Mouse (Mus musculus): Measurements from ENCODE around the gene Rcn3. TPM values are rescaled to one million over a fixed set of nuclear protein-coding genes. Genes with fewer than 3 reads are reported as not detected.
"Not testable (repeated sequence)": the region's sequence is repeated elsewhere in the genome, so short reads cannot be mapped to it uniquely, and the experiment has no call there.

The Rcn3 gene
- total and polyA plus RNA-seq, 2 experiments from 2014 or later: 39.3 to 42.9 TPM

- no peak for DNase-seq (ENCODE audit: low spot score)
- no peaks in the 10 kb centered on the region for H3K9me3 ChIP-seq (ENCODE audit: low read length)
- no peak overlapping the region for H3K4me2 ChIP-seq (ENCODE audit: low read depth, low read length)
- peaks cover 46% of the 10 kb centered on the region for H3K36me3 ChIP-seq (ENCODE audit: insufficient read depth, low read length)
- no peak for TF ChIP-seq CTCF (IDR thresholded peaks at IDR 0.05; ENCODE audit: low read depth)
- no peak overlapping the region for H3K4me3 ChIP-seq (ENCODE audit: low read length)
- H3K4me1 ChIP-seq (ENCODE audit: insufficient read depth, low read length): peaks cover 6% of the 10 kb centered on the region
- H3K27ac ChIP-seq: no peak overlapping the region
- H3K9ac ChIP-seq (replicated peaks; ENCODE audit: low read length): no peak overlapping the region
- H3K27me3 ChIP-seq (ENCODE audit: insufficient read depth, low read length): no peaks in the 10 kb centered on the region
- 92% methylated on average over 6 of the region's 6 CpGs for WGBS
- no peak for ATAC-seq
These were observed 26.3 kb upstream of the Rcn3 start for GRCm38 (mm10) chr7:45118336-45118735.

DNA sequence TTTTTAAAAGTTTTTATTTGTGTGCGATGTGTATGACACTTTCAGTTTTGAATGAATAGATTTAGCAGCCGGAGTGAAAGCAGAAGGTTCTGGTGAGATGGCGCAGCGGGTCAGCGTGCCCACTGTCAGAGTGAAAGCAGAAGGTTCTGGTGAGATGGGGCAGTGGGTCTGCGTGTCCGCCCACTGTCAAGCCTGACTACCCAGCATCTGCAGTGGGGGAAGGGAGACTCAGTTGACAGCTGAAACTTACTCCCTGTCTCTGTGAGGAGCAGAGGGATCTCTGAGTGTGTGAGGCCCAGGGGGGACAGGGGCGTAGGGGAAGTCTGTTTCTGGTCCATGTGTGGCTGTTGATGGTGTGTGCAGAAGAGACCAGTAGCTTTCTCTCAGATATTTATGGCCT, 25.5 kb upstream of the Rcn3 start:
- 81% methylated on average over 8 of the region's 8 CpGs for WGBS
- H3K9ac ChIP-seq (replicated peaks; ENCODE audit: low read length): no peak overlapping the region
- no peak for DNase-seq (ENCODE audit: low spot score)
- no peak for ATAC-seq
- H3K36me3 ChIP-seq (ENCODE audit: insufficient read depth, low read length): peaks cover 40% of the 10 kb centered on the region
- H3K4me2 ChIP-seq (ENCODE audit: low read depth, low read length): no peak overlapping the region
- H3K4me1 ChIP-seq (ENCODE audit: insufficient read depth, low read length): no peaks in the 10 kb centered on the region
- H3K4me3 ChIP-seq (ENCODE audit: low read length): no peak overlapping the region
- no peak for TF ChIP-seq CTCF (IDR thresholded peaks at IDR 0.05; ENCODE audit: low read depth)
- no peak overlapping the region for H3K27ac ChIP-seq
- no peaks in the 10 kb centered on the region for H3K9me3 ChIP-seq (ENCODE audit: low read length)
- no peaks in the 10 kb centered on the region for H3K27me3 ChIP-seq (ENCODE audit: insufficient read depth, low read length)

GRCm38 (mm10) chr7:45113476-45113875, 21.5 kb upstream of the Rcn3 start:
- H3K27ac ChIP-seq: no peak overlapping the region
- DNase-seq (ENCODE audit: low spot score): no peak
- no peaks in the 10 kb centered on the region for H3K4me1 ChIP-seq (ENCODE audit: insufficient read depth, low read length)
- H3K4me2 ChIP-seq (ENCODE audit: low read depth, low read length): no peak overlapping the region
- no peaks in the 10 kb centered on the region for H3K27me3 ChIP-seq (ENCODE audit: insufficient read depth, low read length)
- H3K9ac ChIP-seq (replicated peaks; ENCODE audit: low read length): no peak overlapping the region
- 0 out of 2 replicates have a peak, but pooled peaks cover 4% of the 10 kb centered on the region for H3K36me3 ChIP-seq (ENCODE audit: insufficient read depth, low read length)
- H3K9me3 ChIP-seq (ENCODE audit: low read length): no peaks in the 10 kb centered on the region
- no peak for ATAC-seq
- H3K4me3 ChIP-seq (ENCODE audit: low read length): no peak overlapping the region
- WGBS: 90% methylated on average over 2 of the region's 2 CpGs
- no peak for TF ChIP-seq CTCF (IDR thresholded peaks at IDR 0.05; ENCODE audit: low read depth)

- 74% methylated on average over 3 of the region's 3 CpGs for WGBS
- no peak for TF ChIP-seq CTCF (IDR thresholded peaks at IDR 0.05; ENCODE audit: low read depth)
These were observed 20.5 kb upstream of the Rcn3 start for GRCm38 (mm10) chr7:45112529-45112928.

DNA sequence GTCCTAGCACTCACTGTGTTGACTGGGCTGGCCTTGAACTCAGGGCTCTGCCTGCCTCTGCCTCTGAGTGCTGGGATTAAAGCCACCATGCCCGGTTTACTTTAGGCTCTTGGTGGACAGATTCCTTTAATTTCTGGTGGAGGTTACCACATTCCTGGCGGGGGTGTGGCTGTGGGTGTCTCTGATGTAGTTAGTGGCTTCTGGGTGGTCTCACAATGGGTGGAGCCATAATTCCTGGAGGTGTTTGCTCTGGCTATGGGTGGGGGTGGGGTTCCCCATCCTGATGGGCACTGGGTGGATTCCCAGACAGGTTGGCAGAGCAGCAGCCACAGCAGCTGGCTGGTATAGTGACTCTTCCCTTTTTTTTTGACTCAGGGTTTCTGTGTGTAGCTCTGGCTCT, 19.9 kb upstream of the Rcn3 start:
- H3K4me2 ChIP-seq (ENCODE audit: low read depth, low read length): no peak overlapping the region
- no peaks in the 10 kb centered on the region for H3K36me3 ChIP-seq (ENCODE audit: insufficient read depth, low read length)
- ATAC-seq: no peak
- H3K4me1 ChIP-seq (ENCODE audit: insufficient read depth, low read length): no peaks in the 10 kb centered on the region
- TF ChIP-seq CTCF (IDR thresholded peaks at IDR 0.05; ENCODE audit: low read depth): no peak
- H3K9ac ChIP-seq (replicated peaks; ENCODE audit: low read length): no peak overlapping the region
- WGBS: 80% methylated on average over 2 of the region's 2 CpGs
- H3K4me3 ChIP-seq (ENCODE audit: low read length): no peak overlapping the region
- no peaks in the 10 kb centered on the region for H3K9me3 ChIP-seq (ENCODE audit: low read length)
- H3K27ac ChIP-seq: no peak overlapping the region
- no peak for DNase-seq (ENCODE audit: low spot score)
- no peaks in the 10 kb centered on the region for H3K27me3 ChIP-seq (ENCODE audit: insufficient read depth, low read length)

More at GRCm38 (mm10) chr7:45112529-45112928, 20.5 kb upstream of the Rcn3 start:
- Histone ChIP-seq H3K27me3 (ENCODE audit: insufficient read depth, low read length) (no peaks in the 10 kb centered on the region), H3K9ac (replicated peaks; ENCODE audit: low read length) (no peak overlapping the region), H3K9me3 (ENCODE audit: low read length) (no peaks in the 10 kb centered on the region), H3K4me1 (ENCODE audit: insufficient read depth, low read length) (no peaks in the 10 kb centered on the region), H3K36me3 (ENCODE audit: insufficient read depth, low read length) (no peaks in the 10 kb centered on the region), H3K27ac (no peak overlapping the region), H3K4me2 (ENCODE audit: low read depth, low read length) (no peak overlapping the region), H3K4me3 (ENCODE audit: low read length) (no peak overlapping the region)
- DNase-seq (ENCODE audit: low spot score) (no peak), ATAC-seq (no peak)

DNA sequence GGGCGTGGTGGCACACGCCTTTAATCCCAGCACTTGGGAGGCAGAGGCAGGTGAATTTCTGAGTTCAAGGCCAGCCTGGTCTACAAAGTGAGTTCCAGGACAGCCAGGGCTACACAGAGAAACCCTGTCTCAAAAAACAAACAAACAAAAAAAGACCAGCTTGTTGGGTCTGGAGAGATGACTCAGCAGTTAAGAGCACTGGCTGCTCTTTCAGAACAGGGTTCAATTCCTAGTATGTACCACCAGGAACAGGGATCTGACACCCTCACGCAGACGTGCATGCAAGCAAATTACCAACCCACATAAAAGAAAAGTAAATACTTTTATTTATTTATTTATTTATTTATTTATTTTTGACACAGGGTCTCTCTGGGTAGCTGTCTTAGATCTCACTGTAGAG, 18.1 kb upstream of the Rcn3 start:
- not testable (repeated sequence) for H3K4me2 ChIP-seq (ENCODE audit: low read depth, low read length); ATAC-seq; H3K27ac ChIP-seq; H3K36me3 ChIP-seq (ENCODE audit: insufficient read depth, low read length); H3K4me3 ChIP-seq (ENCODE audit: low read length); H3K27me3 ChIP-seq (ENCODE audit: insufficient read depth, low read length); DNase-seq (ENCODE audit: low spot score); H3K9ac ChIP-seq (replicated peaks; ENCODE audit: low read length); H3K4me1 ChIP-seq (ENCODE audit: insufficient read depth, low read length); H3K9me3 ChIP-seq (ENCODE audit: low read length)
- 89% methylated on average over 4 of the region's 4 CpGs for WGBS

DNA sequence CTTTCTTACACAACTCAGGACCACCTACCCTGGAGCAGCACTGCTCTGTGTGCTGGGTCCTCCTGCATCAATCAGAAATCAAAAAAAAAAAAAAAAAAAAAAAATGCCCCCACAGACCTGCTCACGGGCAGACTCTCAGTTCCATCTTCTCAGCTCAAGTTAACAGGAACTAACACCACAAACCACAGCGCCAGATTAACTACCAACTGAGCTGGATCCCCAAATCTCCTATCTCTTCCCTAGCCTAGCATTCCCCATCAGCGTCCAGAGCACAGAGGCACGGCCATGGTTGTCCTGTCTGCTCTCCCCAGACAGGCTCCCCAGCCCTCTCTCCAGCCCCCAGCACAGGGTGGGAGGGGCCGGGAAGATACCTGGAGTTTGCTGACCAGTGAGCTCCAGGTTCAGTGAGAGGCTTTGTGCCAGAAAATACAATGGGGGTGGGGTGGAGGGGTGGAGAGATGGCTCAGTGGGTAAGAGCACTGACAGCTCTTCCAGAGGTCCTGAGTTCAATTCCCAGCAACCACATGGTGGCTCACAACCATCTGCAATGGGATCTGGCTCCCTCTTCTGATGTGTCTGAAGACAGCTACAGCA, 15.1 kb upstream of the Rcn3 start:
- Histone ChIP-seq H3K36me3 (ENCODE audit: insufficient read depth, low read length) (no peaks in the 10 kb centered on the region), H3K4me1 (ENCODE audit: insufficient read depth, low read length) (no peaks in the 10 kb centered on the region; the same call in 1 of the 2 replicates), H3K27ac (no peak overlapping the region), H3K9ac (replicated peaks; ENCODE audit: low read length) (no peak overlapping the region), H3K27me3 (ENCODE audit: insufficient read depth, low read length) (no peaks in the 10 kb centered on the region), H3K4me3 (ENCODE audit: low read length) (no peak overlapping the region), H3K4me2 (ENCODE audit: low read depth, low read length) (no peak overlapping the region), H3K9me3 (ENCODE audit: low read length) (no peaks in the 10 kb centered on the region)
- 52% methylated on average over 5 of the region's 5 CpGs for WGBS
- no peak for ATAC-seq
- no peak for DNase-seq (ENCODE audit: low spot score)
- TF ChIP-seq CTCF (IDR thresholded peaks at IDR 0.05; ENCODE audit: low read depth): no peak

All from hindbrain, postnatal 0 days (tissue).